Mouse (Mus musculus) cerebellum, adult (tissue): ENCODE data around the gene Eif4e2.

Source experiments
- ATAC-seq: cut with Nextera tagmentation; 2 replicates; pipeline ENCODE4 v1.9.2; 2017; ENCODE audit warnings: mild to moderate bottlenecking, moderate library complexity, mixed read lengths; ENCODE audit not compliant: insufficient number of reproducible peaks, low FRiP score, low TSS enrichment

Gene Eif4e2

GRCm38 (mm10) chr1:87200811-87201210 lies 12.9 kb upstream of the Eif4e2 start:
- ATAC-seq = no peak

- ATAC-seq = no peak
Measured at GRCm38 (mm10) chr1:87201848-87202247, 11.9 kb upstream of the Eif4e2 start.

DNA sequence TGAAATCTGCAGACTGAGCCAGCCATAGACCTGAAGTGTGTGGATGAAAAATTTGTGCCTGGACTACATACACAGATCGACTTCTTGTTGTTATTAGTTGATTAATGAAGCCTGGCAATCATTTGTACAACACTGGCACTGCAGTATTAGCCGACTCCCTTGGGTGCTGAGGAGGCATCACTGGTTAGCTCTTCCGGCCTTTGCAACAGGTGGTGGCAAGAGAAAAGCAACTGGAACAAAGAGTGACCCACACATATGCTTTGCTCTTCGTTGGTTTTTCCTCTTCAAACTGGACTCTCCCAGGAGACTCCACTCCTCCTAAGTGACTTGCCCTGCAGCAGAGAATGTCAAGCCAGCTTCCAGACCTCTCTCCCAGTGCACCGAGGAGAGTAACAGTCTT lies 9.9 kb upstream of the Eif4e2 start:
- no peak for ATAC-seq

DNA sequence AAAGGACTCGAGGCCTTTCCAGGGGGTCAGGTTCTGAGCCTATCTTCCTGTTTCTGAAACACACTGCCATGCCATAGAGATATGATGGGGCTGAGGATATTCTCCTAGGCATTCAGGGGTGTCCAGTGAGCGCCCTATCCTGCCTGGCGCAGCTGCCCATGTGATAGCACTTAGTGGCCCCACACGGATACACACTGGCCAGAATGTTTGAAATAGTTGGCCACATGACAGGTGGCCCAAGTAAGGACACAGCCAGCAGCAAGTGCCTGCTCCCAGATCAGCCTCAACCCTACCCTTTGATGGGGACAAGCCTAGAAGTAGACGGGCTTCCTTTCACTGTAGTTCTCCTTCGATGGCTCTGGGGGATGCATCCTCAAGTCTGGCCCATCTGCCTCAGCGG lies 9.2 kb upstream of the Eif4e2 start, which contains the start of gene Chrng:
TSS of gene Chrng (plus strand) at position 193 of the 400 bp plus-strand sequence.
- ATAC-seq = no peak

GRCm38 (mm10) chr1:87205038-87205437 lies 8.7 kb upstream of the Eif4e2 start:
- ATAC-seq = no peak

DNA sequence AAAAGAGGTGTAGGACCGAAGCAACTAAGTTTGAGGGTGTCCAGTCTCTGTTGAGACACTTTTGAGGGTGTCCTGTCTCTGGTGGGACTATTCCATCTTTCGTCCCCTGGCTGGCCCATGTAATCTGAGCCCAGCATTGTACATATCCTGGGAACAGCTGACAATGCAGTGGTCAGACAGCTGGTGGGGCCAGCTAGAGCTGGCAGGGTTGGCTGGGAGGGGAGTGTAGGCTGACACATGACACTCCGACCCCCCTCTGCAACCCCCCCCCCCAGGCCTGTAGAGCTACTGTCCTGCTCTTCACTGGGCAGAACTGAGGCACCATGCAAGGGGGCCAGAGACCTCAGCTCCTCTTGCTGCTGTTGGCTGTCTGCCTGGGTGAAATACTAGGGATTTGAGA lies 8.2 kb upstream of the Eif4e2 start:
- no peak for ATAC-seq

GRCm38 (mm10) chr1:87206339-87206738 lies 7.4 kb upstream of the Eif4e2 start:
- no peak for ATAC-seq

DNA sequence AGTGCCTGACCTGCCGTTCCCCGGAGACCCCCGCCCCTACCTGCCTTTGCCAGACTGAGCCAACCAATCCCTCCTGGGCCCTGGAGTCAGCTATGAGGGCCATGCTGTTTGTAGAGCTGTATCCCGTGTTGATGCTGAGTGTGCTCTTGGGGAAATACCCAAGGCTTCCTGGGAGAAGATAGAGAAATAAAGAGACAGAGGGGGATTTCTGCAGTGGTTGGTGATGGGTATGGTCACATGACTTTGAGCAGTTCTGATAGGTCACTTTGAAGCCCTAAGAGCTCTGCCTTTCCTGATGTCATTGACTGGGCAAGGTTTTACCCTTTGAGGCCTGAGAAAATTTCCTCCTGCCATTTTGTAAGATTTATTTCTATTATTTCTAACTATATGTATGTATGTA lies 2.3 kb upstream of the Eif4e2 start:
- ATAC-seq = no peak

- no peak for ATAC-seq
Measured at GRCm38 (mm10) chr1:87214748-87215147, 1.0 kb downstream of the Eif4e2 start.

DNA sequence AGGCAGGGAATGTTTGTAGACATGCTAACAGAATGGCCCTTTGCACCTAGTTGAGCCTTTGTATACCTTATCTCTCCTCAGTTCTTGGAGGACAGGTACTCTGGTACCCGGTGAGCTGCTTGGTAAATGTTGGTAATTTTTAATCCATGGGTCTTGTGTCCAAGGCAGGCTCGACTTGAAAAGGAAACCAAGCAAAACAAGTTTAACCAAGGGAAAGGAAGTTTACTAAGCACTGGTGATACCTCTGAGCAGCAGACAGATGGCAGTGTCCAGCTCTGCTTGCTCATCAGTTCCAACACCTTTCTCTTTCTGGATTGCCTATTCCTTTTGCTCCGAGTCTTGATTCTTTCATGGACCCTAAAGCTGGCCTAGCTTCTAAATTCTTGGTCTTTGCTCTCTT lies 4.2 kb downstream of the Eif4e2 start:
- ATAC-seq = no peak

- no peak for ATAC-seq
Measured at GRCm38 (mm10) chr1:87225739-87226138, 12.0 kb downstream of the Eif4e2 start.

- ATAC-seq = no peak
Measured at GRCm38 (mm10) chr1:87226409-87227159, 12.9 kb downstream of the Eif4e2 start.

DNA sequence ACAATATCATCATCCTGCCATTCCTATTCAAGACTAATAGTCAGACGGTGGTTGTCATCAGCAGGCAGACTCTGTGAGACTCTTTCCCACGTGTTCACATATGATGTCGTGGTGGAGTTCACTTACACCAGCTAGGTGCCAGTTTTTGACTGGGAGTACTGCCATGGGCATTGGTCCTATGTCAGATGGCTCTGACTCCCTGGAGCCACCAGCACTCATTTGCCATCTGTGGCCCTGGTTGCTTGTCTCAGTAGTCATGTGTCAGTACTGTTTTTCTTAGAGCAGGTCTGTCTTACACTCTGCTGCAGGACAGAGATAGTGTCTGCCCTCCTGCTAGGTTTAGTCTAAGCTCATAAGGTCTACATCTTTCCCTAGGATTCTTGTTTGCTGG lies 13.4 kb downstream of the Eif4e2 start:
- peak; percentile 95 for ATAC-seq

GRCm38 (mm10) chr1:87230606-87231005 lies 16.9 kb downstream of the Eif4e2 start:
- ATAC-seq = no peak

DNA sequence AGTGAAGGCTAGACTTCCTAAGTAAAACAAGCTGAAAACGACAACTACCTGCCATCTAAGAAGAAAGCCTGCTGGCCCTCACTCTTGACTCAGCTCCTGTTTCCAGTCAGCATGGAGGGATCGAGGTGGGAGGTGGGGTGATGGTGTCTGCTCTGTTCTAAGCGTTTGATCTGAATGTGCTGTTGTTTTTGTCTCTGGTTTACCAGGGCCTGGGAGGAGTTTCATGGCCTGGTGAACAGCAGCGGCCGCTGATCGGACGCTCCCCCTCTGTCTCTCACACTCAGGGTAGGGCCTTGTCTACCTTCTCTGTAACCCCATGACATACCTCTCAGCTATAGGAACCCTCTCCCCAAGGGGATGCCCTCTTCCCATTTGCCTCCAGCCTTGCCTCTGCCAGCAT lies 18.5 kb downstream of the Eif4e2 start:
- no peak for ATAC-seq

- no peak for ATAC-seq
Measured at GRCm38 (mm10) chr1:87239056-87239455, 25.3 kb downstream of the Eif4e2 start.

DNA sequence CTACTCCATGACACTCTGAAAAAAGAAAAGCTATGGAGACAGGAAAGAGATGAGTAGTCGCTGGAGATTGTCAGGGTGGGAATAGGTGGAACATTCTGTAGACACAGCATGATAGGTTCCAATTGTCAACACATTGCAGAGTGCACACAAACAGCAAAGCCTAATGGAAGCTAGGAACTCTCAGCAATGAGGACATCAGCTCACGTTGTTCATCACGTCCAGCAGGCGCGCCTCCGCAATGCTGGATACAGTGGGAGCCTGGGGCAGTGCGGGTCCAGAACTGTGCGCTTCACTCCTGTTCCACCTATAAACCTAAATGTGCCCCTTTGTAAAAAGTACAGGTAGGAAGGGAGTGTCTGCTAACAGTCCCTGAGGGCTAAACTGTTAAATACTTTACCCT lies 29.3 kb downstream of the Eif4e2 start:
- ATAC-seq = no peak

DNA sequence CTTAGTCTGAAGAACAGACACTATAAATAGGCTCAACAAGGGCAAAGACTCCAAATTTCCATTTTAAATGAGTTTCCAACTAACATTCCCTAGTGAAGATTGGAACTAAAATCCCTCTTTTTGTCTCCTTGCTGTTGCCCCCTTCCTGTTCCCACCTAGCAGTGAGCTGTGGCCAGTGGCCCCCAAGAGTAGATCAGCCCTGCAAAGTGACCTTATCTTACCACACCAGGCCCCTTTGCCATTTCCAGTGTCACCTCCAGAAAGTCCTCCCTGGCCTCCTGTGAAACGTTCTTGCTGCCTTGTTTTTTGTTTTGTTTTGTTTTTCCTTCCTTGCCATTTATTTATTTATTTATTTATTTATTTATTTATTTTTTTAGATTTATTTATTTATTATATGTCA lies 31.7 kb downstream of the Eif4e2 start:
- no peak for ATAC-seq

DNA sequence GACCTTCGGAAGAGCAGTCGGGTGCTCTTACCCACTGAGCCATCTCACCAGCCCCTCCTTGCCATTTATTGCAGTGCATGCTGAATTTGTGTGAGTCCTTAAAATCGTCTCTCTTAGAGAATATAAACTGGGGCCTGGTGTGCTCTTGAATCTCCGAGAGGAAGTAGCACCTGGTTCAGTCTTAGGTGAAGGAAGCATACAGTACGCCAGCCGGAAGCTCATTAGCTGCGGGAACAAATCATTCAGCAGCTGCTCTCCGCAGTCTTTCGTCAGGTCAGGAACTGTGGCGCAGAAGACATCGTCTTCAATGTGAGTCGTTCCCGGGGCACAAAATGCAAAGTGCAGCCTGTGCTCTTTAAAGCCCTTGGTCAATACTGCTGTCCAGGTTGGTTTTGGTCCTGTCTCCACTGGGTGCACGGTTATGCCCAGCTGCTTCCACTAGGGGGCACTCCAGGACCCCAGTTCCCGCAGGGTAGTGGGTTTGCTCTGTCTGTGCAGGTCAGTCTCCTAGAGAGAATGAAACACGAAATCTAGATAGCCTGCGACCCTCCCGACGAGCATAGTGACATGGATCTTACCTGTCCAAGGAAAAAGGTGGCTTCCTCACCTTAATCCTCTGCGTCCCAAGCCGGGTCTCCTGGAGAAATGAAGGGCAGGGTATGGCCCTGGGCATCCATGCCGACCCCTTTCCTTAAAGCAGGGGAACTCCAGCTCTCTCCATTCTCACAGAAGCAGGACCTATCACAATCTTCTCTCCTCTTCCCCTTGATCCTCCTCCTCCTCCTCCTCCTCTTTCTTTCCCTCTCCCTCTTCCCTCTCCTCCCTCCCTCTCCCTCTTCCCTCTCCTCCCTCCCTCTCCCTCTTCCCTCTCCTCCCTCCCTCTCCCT lies 32.5 kb downstream of the Eif4e2 start:
- ATAC-seq = peak; percentile 70

- ATAC-seq = no peak
Measured at GRCm38 (mm10) chr1:87252040-87252609, 38.4 kb downstream of the Eif4e2 start.

- ATAC-seq = no peak
Measured at GRCm38 (mm10) chr1:87255173-87255572, 41.5 kb downstream of the Eif4e2 start.
